Mouse (Mus musculus) heart, postnatal 10 days (tissue): ENCODE measurements around the gene Lmo2. TPM values are rescaled to one million over a fixed set of nuclear protein-coding genes. Genes with fewer than 3 reads are reported as not detected.

Source experiments
- DNase-seq, 2 experiments: peaks; one replicate each; pipeline ENCODE4 v3.0.0; 2021
- intact Hi-C: fragments of 180-260 bp; cut with DNase I; formaldehyde crosslinking; loops from one replicate; pipeline ENCODE4 v1.15.1; 2025
- total RNA-seq, 2 experiments: library from RNA; stranded (reverse); gene quantifications; 2 replicates each; pipeline ENCODE4 v1.2.3; 2021

Gene Lmo2
- total RNA-seq, 2 experiments from 2014 or later, result 20.8 to 25.1 TPM

DNA sequence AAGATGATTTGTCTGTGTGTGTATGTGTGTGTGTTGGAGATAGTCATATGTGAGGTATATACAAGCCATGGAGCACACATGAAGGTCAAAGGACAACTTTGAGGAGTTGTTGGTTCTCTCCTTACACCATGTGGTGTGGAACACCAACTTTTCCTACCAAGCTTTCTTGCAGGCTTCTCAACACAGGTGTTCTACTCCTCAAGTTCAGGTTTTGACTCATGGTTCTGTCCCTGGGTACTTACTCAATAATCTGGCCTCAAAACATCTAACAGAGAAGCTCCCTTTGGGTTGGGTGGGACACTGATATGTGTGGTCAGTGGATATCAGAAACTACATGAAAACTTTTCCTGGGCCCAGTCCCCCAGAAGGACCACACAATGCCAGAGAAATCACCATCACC lies 18.8 kb upstream of the Lmo2 start:
- DNase-seq, result no peak
- intact Hi-C loops, result no loop called here

DNA sequence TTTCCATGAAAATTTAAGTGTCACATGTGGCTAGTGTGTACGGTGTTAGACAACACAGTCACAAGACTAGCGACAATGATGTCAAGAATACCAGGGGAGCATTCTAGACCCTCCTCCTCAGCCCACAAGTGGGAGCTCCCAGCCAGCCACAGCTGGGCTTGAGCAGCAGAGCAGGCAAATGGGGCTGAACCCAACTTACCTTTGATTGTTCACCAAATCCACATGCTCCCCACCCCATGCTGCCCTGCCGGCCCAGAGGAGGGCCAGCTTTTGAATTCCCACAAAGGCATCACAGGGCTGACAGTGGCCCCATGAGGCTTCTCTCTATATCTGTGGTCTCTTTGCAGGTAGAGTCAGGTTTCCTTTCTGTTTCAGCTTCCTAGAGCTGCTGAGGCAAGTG lies 16.7 kb upstream of the Lmo2 start:
- intact Hi-C loops, result no loop called here
- no peak for DNase-seq

DNA sequence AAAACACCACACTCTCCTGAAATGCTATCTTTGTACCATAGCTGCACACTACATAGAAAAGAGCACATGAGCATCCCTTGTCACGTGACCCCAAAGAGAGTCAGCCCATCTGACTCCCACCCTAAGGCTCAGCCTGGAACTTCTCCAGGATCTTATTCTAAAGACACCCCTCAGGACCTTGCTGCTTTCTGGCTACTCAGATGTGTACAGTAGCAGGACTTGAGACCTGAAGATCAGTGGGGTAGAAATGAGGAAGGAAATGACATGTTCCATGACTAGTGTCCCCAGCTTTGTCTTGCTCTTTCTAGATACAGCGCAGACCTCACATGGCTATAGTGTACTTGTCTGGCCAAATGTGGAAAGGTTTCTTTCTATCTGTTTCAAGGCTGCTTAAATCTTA lies 12.9 kb upstream of the Lmo2 start:
- DNase-seq, result no peak
- intact Hi-C loops, result no loop called here

DNA sequence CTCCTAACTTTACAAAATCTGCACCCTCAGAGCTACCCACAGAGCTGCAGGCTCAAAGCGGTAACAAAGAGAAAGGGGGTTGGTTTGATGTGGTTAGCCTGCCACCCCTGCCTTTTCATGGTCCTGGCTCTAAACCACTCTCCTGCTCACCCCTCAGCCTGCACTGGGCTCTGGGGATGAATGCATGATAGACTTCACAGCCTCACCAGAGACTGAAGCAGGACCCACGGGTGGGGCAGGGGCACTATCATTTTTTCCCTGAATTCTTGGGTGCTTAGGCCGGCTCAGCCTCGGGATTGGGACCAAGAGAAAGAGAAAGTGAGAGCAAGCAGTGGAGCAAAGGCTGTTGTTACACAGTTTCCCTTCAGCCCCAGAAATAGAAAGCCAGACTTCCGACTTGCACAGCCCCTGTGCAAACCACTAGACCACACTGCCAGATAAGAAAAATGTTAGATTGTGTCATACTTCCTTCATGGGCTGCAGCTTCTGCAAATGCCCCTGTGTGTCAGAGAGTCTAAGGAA lies 12.2 kb upstream of the Lmo2 start:
- peak in 1 of 2 experiments; percentile 25 for DNase-seq
- intact Hi-C loops, result no loop called here

DNA sequence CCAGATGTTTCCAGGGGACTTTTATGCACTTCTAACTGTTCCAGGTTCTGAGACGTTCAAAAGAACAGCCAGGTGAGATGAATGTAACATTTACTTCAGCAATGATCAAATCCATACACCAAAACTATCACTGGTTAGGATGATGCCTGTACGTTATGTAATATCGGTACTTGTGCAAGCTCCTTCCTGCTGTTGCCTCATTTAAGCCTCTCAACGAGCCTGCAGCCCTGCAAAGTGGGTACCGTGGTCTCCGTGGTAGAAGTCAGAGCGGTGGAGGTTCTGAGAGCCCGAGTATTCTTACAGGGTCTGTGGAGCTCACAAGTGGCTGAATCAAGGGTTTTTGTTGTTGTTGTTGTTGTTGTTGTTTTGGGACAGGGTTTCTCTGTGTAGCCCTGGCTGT lies 10.9 kb upstream of the Lmo2 start:
- intact Hi-C loops, result no loop called here
- DNase-seq, result no peak

DNA sequence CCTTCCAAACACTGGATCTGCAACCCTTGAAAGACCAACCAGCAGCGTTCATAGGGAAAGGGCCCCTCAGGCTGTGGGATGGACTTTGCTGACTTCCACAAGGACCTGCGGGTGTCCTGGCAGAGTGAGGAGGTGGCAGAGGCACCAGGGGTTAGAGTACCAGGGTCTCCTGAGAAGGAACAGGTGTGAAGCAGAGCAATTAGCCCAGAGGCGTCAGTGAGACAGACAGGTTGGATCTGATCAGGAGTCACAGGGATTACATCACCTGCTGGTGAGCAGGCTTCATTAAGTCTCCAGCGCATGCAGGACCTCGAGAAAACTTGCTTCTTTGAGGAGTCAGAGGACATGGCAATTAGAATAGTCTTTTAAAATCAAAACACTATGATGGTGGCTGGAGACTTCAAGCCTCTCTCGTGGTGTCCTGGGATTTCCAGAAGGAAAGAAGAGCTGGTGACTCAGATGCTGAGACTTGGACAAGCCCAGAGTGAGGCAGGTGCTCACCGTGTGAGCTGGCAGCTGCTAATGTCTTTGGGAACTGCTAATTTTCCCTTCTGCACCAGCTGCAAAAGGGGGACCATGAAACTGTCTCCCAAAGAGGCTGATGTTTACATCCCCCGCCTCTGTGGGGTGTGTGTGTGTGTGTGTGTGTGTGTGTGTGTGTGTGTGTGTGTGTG lies 9.7 kb upstream of the Lmo2 start:
- intact Hi-C loops, result no loop called here
- DNase-seq, result no peak

DNA sequence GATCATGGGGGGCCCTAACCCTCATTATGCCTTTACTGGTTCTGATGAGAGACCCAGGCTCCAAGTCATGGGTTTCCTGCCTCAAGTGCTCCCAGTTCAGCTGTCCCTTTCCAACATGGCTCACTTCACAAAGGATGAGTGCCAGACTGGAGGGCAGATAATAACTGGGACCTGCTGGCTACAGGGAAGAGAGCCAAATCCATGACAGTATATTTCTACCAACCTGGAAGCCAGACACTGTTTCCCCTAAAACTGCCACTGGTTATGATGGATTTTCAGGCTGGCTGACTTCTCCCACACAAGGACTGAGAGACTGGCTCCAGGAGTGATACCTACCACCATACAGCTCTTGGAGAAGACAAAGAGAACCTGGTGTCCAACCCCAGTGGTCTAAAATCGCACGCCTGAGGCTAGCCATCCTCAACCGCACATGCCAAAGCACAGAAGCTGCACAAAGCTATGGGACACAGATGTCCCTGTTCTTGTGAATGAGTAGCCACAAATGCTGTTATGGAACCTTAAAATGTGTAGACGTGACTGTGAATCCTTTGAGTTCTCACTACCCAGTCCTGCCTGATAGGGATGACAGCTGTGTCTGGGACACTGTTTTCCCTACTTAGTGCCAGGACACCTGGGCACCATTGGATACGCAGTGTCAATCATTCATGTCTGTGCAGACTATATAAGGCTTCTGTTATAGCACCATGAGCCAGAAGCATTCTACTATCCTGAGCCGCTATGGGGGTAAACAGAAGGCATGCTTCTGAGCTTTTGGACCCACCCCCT lies 4.5 kb upstream of the Lmo2 start:
- intact Hi-C loops, result no loop called here
- no peak for DNase-seq

DNA sequence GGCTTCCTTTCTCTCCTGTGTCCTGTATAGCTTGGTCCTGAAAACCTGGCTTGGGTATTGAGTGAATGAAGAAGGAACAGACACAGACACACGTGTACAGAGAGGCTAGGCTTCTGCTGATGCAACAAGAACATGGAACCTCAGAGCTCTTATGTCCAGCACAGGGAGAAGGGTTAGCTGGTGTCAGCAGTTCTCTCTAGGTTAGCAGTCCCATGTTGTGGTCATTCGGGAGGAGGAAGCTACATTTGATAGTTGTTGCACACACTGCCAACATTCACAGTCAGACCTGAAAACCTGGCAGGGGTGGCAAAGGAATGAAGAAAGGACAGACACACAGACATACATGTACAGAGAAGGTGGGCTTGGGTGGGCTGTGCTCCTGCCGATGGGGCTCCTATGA lies 2.1 kb upstream of the Lmo2 start:
- intact Hi-C loops, result no loop called here
- no peak for DNase-seq

DNA sequence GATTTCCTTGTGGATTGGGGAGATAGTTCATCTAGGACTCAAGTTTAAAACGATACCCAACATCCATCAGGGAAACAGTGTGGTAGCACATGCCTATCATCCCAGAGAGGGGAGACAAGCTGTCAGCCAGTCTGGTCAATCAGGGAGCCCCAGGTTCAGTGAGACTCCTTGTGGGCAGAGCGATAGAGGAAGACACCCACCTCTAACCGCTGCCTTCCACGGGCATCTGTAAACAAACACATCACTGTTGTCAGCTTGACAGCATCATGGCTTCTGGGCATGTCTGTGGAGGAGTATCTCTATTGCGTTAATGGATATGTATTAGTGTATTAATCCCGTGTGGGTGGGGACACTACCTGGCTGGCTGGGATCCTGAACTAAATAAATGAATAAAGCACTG lies 919 bp upstream of the Lmo2 start:
- intact Hi-C loops, result no loop called here
- DNase-seq, result no peak

DNA sequence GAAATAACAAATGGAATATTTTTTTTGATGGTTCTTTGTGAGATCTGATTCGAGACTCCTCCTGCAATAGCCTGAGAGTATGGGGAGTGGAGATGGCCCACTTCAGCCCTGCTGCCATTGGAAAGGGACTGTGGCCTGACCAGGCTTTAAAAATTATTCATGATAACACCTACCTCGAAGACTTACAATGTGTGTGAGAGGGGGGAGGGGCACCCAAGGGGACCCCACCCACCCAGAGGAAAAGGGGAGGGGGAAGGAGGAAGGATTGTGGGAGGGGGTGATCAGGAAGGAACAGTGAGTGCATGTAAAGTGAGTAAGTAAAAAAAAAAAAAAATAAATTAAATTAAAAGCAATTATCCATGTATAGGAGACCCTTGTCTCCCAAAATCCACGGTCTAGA lies 848 bp downstream of the Lmo2 start:
- intact Hi-C loops, result no loop called here
- no peak for DNase-seq

DNA sequence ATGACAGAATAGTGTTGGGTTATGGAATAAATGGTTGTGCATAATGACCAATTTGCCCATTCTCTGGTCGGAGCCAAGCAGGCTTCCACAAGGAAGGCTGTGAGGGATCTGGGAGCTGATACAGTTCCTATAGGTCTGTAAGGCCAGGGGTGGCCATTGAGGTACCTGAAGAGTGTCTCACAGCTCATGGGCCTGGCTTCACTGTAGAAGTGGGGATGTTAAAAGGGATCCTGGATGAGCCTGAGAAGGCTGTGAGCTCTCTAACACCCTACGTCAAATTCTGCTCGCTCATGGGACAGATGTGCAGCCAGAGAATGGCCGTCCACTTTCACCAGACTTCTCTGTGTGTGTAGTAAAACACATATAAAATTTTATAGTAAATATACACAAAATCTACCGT lies 1.3 kb downstream of the Lmo2 start:
- intact Hi-C loops, result no loop called here
- DNase-seq, result no peak

DNA sequence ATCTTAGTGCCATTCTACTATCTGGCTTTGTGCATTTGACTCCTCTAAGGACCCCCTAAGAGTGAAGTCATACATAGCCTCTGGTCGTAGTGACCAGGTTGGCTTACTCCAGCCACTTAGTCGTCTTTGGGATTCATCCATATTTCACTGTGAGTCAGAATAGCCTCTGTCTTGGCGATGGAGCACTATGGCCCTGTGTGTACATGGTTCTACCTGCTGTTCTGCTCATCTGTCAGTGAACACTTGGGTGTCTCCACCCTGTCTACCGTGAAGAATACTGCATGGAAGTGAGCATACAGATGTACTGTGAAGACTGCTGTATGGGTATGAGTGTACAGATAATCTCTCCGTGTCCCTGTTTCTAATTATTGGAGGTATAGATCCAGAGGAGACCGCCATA lies 1.8 kb downstream of the Lmo2 start:
- DNase-seq, result no peak
- intact Hi-C loops, result no loop called here

DNA sequence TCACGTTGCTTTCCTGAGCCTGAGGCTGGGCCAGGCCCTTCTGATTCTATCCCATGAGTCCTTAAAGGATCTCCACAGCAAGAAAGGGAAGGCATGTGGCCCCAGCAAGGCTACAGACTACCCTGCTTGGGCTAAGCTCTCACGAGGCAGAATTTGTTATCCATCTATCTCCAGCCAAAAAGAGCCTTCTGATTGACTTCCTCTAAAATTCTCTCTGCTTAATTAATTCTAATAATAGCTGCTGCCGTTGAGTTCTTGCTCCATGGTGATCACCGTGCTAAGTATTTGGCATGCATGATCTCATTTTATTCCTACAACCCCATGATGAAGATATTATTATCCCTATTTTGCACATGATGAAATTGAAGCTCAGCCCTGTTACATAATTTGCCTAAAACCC lies 4.6 kb downstream of the Lmo2 start:
- intact Hi-C loops, result no loop called here
- no peak for DNase-seq

DNA sequence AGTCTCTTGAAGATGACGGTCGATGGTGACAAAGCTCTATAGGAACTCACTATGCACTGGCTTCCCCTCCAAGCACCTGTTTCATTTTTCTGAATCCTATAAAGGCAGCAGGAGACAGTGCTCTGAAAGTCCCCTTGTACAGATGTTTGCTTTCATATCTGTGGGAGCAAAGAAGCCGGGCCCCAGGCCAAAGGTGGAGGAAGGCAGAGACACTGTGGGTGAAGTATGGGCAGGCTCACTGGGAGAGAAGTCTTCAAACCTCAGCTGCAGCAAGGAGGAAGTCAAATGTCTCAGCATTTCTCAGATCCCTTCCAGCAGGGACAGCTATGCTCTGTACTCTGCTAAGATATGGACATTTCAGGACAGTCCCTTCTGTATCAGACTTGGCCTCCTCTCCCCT lies 7.6 kb downstream of the Lmo2 start:
- intact Hi-C loops, result no loop called here
- no peak for DNase-seq

DNA sequence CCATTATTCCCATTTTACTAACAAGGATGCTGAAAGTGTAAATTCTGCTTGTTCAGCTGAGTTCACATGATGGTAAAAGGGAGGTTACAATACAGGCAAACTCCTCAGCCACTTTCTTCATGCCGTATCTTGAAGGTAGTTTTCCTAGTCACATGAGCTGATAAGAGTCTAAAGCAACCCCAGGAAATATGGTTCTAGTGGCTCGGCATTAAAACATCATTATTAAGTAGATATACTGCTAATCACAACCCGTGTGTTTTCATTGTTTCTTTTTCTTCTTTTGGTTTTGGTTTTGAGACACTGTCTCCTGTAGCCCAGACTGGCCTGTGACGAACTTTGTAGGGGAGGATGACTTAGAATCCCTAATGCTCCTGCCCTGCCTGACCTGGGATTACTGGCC lies 10.4 kb downstream of the Lmo2 start:
- no peak for DNase-seq
- intact Hi-C loops, result no loop called here

DNA sequence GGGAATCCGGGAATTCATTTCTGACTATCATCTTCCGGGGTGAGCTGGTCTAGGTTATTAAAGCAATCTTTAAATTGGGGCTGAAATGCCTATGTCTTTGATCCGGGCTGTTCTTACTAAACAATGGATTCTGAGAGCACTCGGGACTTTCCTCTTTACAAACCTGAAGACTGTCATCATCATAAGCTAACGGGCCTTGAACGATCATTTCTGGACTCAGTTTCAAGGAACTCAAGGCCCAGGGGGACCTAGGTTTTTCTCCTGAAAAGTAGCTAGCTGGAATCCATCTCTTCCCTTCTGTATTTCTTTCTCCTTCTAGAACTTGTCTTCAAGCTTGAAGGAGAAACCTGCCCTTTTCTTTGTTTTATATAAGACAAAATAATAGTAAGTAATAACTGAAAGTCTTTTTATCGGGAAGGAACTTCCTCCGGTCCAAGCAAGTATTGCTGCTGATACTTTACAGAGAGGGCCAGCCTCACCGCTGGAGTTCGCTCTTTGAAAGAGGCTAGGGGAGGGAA lies 11.2 kb downstream of the Lmo2 start:
- no peak for DNase-seq
- intact Hi-C loops, result no loop called here

DNA sequence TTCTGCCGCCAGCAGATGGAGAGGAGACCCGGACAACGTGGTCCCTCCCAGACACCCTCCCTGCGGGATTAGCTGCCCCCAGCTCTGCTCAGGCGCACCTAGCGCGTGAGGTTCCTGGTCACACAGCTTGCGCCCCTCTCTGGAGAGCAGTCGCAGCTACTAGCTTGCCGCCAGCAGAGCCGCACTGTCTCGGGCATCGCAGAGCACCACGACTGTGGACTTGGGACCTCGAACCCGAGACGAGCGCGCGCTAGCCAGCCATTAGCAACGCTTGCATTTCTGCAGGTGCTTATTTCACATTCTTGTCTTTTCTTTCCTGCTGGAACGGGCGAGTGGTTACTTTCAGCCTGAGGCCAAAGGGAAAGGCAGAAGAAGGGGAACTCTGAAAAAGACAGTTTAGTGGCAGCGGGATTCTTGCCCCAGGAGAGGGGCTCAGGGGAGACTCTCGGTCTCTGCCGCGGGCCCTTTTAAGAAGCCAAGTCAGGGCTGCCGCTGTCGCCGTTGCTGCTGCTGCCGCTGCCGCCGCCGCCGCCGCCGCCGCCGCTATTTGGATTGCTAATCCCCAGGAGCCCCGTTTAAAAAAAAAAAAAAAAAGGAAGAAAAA lies 11.8 kb downstream of the Lmo2 start:
- DNase-seq, result peak; percentile 64 to 65
- intact Hi-C loops, result loop anchor here (1.0 to 2.0 kb wide), 3 partner anchors 67 to 97 kb away; no protein-coding TSS in a partner anchor

DNA sequence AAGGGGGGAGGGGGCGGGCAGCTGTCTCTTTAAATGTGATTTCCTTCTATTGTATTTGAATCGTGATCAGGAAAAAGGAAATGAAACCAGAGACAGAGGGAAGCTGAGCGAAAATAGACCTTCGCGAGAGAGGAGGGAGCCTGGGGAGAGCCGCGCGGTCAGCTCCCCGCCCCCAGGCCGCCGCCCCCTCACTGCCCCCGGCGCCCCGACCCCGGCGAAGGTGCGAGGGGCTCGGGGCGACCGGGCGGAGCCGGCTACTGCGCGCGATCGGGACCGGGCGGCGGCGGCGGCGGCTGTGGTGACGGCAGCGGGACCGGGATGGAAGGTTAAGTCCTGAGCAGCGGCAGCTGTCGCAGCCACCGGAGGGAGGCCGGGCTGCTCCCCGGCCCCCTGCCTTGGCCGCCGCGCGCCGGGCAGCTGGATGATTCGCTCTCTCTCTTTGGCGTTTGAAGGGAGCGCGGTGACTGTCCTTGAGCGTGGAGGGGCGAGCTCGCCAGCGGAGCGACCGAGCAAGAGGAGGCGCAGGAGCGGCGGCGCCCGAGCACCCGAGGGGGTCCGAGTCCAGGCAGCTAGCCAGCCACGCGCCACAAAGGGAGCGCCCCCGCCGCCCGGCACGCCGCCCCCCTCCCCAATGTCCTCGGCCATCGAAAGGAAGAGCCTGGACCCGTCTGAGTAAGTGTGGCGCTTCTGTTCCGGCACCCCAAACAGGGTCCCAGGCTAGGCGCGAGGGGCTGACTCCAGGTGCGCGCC lies 12.4 kb downstream of the Lmo2 start:
- intact Hi-C loops, result loop anchor here (1.0 to 2.0 kb wide), 3 partner anchors 67 to 97 kb away; no protein-coding TSS in a partner anchor
- DNase-seq, result peak; percentile 71 to 72

DNA sequence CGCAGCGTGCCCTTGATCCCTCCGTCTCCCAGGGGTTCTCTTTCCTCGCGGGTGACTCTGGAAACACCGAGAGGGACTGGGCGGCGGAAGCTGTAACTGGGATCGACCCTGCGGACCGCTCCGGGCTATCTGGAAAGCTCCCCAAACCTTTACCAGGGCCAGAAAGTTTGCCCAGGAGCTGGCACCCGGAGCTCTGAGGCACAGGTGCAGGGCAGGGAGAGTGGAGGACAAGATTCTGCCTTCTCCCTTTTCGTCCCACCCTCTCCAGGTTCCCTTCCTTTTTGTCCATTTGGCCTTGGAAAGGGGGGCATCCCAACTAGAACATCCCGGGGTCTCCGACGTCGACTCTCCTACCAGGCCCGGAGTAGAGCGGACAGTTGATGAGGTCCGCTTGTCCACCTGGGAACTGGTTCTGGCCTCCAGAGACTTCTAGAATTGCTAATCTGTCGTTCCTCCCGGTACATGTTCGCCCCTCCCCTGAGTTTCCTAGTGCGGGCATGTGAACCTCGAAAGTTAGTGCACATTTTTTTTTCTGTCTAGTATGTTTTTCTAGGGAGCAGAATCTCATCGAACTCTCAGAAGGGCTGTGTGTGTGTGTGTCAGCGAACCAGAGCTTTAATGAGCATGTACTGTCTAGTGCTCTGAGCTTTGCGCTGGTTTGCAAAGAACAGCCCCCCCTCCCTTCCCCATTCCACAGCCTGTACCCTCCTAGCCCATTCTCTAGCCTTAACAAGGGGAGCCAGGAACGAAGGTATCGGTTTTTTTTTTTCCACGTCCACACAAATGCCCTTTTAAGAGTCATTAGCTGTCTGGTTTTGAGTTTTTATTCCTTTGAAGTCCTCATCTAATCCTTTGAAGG lies 13.2 kb downstream of the Lmo2 start:
- intact Hi-C loops, result loop anchor here (1.0 to 2.0 kb wide), 3 partner anchors 68 to 98 kb away; no protein-coding TSS in a partner anchor
- DNase-seq, result peak; percentile 17 to 19

DNA sequence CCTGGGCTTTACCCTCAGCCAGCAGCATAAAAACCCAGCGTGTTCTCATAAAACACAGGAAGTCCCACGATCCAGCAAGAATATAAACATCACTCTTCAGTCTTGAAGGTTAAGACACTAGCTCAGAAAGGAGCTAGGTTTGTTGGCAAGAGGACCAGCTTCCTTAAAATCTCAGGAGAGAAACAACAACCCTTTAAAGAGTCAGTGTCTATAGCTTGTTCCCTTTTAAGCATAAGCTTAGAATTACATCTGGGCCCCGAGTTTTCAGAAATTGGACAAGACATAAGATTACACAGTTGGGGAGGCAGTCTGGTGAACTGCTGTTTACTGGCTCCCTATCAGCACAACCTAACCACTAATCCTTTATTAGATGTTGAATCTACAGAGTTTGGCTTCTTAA lies 14.1 kb downstream of the Lmo2 start:
- intact Hi-C loops, result loop anchor here (2.0 kb wide), 2 partner anchors 69 to 99 kb away; no protein-coding TSS in a partner anchor
- DNase-seq, result no peak
